Mouse (Mus musculus) embryo, embryonic 10.5 days (tissue): ENCODE data around the gene Vldlr.
A peak's percentile ranks its signal among the peaks of the same experiment; 100 is the strongest.

Experiments
- DNase-seq: peaks from one replicate; pipeline ENCODE4 v3.0.0-alpha.2; 2015; ENCODE audit warnings: low spot score

Vldlr gene

DNA sequence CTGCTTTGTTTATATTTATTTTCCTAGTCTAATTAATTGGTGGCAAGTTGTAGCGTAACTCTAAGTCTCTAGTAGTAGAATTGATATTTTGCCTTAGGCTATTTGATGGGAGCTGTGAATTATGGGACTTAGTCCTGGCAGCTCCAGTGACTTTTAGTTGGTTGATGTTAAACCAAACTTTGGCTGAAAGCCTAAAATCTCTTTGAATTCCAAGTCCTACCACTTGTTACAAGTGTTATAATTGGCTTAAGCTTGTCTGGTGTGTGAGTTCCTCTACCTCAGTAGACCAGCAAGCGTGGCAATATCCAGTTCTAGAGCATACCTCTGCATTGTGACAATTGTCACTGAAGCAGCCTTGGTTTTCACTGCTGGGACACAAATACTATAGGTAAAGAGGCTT is 17.1 kb downstream of the Vldlr start:
- no peak for DNase-seq

- DNase-seq, result no peak
Observed at GRCm38 (mm10) chr19:27239913-27240312, 23.6 kb downstream of the Vldlr start.

DNA sequence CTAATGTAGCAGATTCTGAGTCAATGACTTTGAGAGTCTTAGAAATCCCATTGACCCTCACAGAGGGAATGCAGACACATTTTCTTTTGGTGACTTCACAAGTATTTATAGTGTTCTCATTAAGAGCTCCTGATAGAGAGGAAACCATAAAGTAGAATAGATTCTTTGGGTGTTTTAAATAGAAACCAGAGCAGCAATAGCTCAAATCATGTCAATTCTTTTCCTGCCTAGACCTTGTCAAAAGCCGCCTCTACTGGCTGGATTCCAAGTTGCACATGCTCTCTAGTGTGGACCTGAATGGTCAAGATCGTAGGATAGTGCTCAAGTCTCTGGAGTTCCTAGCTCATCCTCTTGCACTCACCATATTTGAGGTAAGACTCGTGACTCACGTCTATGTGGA is 27.2 kb downstream of the Vldlr start:
- DNase-seq, result no peak

- DNase-seq, result no peak
Observed at GRCm38 (mm10) chr19:27254756-27255155, 38.5 kb downstream of the Vldlr start.

DNA sequence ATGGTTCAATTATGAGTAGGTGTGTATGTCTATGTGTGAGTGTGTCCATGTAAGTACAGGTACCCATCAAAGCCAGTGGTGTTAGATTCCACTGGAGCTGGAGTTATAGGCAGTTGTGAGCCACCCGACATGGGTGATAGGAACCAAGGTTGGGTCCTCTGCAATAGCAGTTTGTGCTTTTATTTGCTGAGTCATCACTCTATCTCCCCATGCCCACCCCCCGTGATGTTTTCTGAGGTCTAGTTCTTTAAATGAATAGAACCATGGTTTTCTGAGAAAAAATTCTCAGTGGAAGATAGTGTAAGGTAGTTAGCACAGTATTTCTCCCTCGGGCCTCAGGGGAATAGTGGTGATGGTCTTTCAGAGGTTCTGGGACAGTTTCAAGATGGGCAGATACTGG is 39.4 kb downstream of the Vldlr start:
- no peak for DNase-seq

- peak; percentile 58 for DNase-seq
Observed at GRCm38 (mm10) chr19:27260102-27260501, 43.8 kb downstream of the Vldlr start.

GRCm38 (mm10) chr19:27260621-27261278 is 44.5 kb downstream of the Vldlr start:
- DNase-seq, result no peak

GRCm38 (mm10) chr19:27262141-27262540 is 45.9 kb downstream of the Vldlr start:
- DNase-seq, result no peak

DNA sequence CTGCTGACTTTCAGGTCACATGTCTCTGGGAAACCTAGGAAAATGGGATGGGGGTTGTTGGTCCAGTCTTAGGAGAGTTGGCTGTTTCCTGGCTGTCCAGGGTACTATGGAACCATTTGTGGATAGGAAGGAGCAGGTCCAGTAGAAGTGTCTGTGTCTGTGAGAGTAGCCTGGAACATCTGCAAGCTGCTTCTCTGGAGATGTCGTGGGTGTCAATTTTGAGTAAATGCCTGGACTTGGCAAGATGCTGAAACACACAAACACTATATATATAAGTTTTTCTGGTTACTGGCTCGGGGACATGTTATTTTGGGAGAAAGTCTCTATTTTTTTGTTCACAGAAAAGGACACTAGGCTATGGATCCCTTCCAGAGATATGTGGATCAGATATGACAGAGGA is 57.1 kb downstream of the Vldlr start:
- DNase-seq, result no peak

DNA sequence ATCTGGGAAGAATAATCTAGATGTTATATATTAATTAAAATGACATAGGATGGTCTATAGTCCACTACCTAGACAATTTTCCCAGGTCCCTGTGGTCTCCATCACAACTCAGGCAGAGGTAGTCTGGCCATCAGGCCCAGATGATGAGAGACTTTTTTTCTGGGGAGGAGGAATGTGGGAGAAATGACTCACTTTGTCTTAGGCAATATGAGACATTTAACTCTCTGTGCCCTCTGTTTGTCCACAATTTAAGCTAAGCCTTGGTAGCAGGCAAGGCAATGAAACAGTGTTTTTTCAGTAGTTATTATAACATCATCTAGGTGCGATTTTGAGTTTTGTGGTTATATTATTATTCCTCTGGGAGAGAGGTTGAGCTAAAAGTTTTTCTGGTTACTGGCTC is 58.1 kb downstream of the Vldlr start:
- no peak for DNase-seq

GRCm38 (mm10) chr19:27279174-27279573 is 62.9 kb downstream of the Vldlr start:
- no peak for DNase-seq
